16 mouse cellular contexts compared by ENCODE assay signal in the genomic region with DNA sequence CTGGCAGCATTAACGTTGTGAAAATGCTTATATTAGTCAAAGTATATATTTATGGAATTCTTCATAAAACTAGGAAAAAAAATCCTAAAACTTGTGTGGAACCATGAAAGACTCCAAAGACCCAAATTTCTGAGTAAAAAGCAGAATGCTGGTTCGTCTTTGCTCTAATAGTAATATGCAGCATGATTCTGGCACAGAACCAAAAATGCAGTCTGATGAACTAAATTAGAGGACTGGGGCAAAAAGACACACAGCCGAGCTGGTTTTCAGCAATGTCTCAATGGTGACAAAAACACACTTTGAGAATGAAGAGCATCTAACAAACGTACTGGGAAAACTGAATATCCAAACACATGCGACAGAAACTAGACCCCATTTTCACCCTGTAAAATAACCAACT. TPM values are rescaled to one million over a fixed set of nuclear protein-coding genes. Genes with fewer than 3 reads are reported as not detected.
DNase-seq lines count a peak whose midpoint lies in the region; ATAC-seq lines count a peak whose summit lies in the region.
"Had no signal": no experiment of that assay in that cellular context is flagged by ENCODE, and none has a peak within 500 bp of the region (broad histone marks: within the 10 kb centered on the region; RNA-seq: fewer than 3 reads in every experiment).

No protein-coding gene starts in this region.

- H3K36me3 ChIP-seq in embryonic facial prominence, embryonic 14.5 days (ENCODE audit: control insufficient read depth, insufficient read depth, low read length): no peaks in the 10 kb centered on the region
- no peaks in the 10 kb centered on the region for H3K36me3 ChIP-seq in embryonic facial prominence, embryonic 10.5 days (replicated peaks)
- H3K36me3 ChIP-seq: heart, embryonic 12.5 days; hindbrain, embryonic 12.5 days had no signal

- no peak overlapping the region for H3K9ac ChIP-seq in embryonic facial prominence, embryonic 14.5 days (ENCODE audit: low read depth, low read length)
- H3K9ac ChIP-seq: forebrain, postnatal 0 days; heart, embryonic 12.5 days; hindbrain, embryonic 12.5 days had no signal

- H3K4me3 ChIP-seq in embryonic facial prominence, embryonic 14.5 days (ENCODE audit: low read depth, low read length): no peak overlapping the region
- no peak overlapping the region for H3K4me3 ChIP-seq in embryonic facial prominence, embryonic 10.5 days
- H3K4me3 ChIP-seq: heart, embryonic 12.5 days; hindbrain, embryonic 12.5 days had no signal

- peak; percentile 30 for DNase-seq in embryonic facial prominence, embryonic 14.5 days (ENCODE audit: low spot score)
- no peak for DNase-seq in embryonic facial prominence, embryonic 10.5 days (ENCODE audit: low spot score)
- DNase-seq in left cerebral cortex, postnatal 4 days: peak; percentile 3
- no peak for DNase-seq in left cerebral cortex, postnatal 36 days (ENCODE audit: low spot score in 2 of 2)
- DNase-seq in retina, postnatal 1 day: peak; percentile 50
- DNase-seq in retina, embryonic 14.5 days (ENCODE audit: low spot score): no peak
- DNase-seq: adrenal gland, adult 2 months; adrenal gland, postnatal 25 days; cerebellum, adult 2 months; forebrain, postnatal 0 days; gastrocnemius, postnatal 14 days; heart, postnatal 36 days had no signal

- no peak overlapping the region for H3K27ac ChIP-seq in embryonic facial prominence, embryonic 14.5 days (replicated peaks; ENCODE audit: low read depth, low read length)
- H3K27ac ChIP-seq in embryonic facial prominence, embryonic 10.5 days (replicated peaks): no peak overlapping the region
- H3K27ac ChIP-seq: hindbrain, embryonic 12.5 days had no signal

- ATAC-seq in embryonic facial prominence, embryonic 14.5 days (ENCODE audit: low read depth): no peak
- ATAC-seq: forebrain, postnatal 0 days; hindbrain, embryonic 16.5 days had no signal

- WGBS in embryonic facial prominence, embryonic 14.5 days: 50% methylated on average over 5 of the region's 5 CpGs
- WGBS in embryonic facial prominence, embryonic 10.5 days: 84% methylated on average over 5 of the region's 5 CpGs

- H3K4me2 ChIP-seq in embryonic facial prominence, embryonic 14.5 days (ENCODE audit: low read depth, low read length): no peak overlapping the region
- H3K4me2 ChIP-seq: heart, embryonic 12.5 days; hindbrain, embryonic 12.5 days had no signal

- no peaks in the 10 kb centered on the region for H3K4me1 ChIP-seq in embryonic facial prominence, embryonic 14.5 days (ENCODE audit: control insufficient read depth, insufficient read depth, low read length)
- H3K4me1 ChIP-seq in embryonic facial prominence, embryonic 10.5 days: no peaks in the 10 kb centered on the region
- H3K4me1 ChIP-seq: heart, embryonic 12.5 days; hindbrain, embryonic 12.5 days had no signal

- H3K9me3 ChIP-seq in embryonic facial prominence, embryonic 14.5 days (ENCODE audit: control insufficient read depth, low read length): no peaks in the 10 kb centered on the region
- H3K9me3 ChIP-seq in embryonic facial prominence, embryonic 10.5 days: no peaks in the 10 kb centered on the region
- H3K9me3 ChIP-seq: heart, embryonic 12.5 days; hindbrain, embryonic 12.5 days had no signal

- no peaks in the 10 kb centered on the region for H3K27me3 ChIP-seq in embryonic facial prominence, embryonic 14.5 days (replicated peaks; ENCODE audit: control insufficient read depth, insufficient read depth, low read length)
- H3K27me3 ChIP-seq in embryonic facial prominence, embryonic 10.5 days (replicated peaks; ENCODE audit: low read depth, poor library complexity, severe bottlenecking): no peaks in the 10 kb centered on the region
- H3K27me3 ChIP-seq: CH12.LX; heart, embryonic 12.5 days; hindbrain, embryonic 12.5 days had no signal

- intact Hi-C loops in left cerebral cortex, postnatal 4 days (cut with DNase I): no loop called here
- intact Hi-C loops in left cerebral cortex, postnatal 36 days (cut with DNase I): no loop called here

RNA-seq across cellular contexts. Expression of gene P2ry1, which starts 37.3 kb away (rescaled TPM):
- 5.9 and 6.4 TPM in 2 replicates for polyA plus RNA-seq in embryonic facial prominence, embryonic 14.5 days (2014; fragmentation: Nextera tagmentation; extraction: Ambion mirVana)
- polyA plus RNA-seq in embryonic facial prominence, embryonic 10.5 days (2016; fragmentation: Nextera tagmentation; extraction: Ambion mirVana): 3.7 and 4.9 TPM in 2 replicates
- total RNA-seq in left cerebral cortex, postnatal 4 days (2021): 1 to 10 TPM; 5.6 to 6.9 TPM
- total RNA-seq in left cerebral cortex, postnatal 36 days (2021): 1 to 10 TPM; 2.3 to 3.4 TPM
- total RNA-seq: CH12.LX had no signal

Comparison
In these comparisons a context has a peak if more than half of its experiments do, and no peak if none do; other contexts are left out.
1. DNase-seq: peak in embryonic facial prominence, embryonic 14.5 days (single experiment), left cerebral cortex, postnatal 4 days (single experiment) and retina, postnatal 1 day (single experiment); none in embryonic facial prominence, embryonic 10.5 days (single experiment), left cerebral cortex, postnatal 36 days (0 of 2) and retina, embryonic 14.5 days (single experiment).